Mouse (Mus musculus): ENCODE results near the gene Pdk1.

Gene Pdk1

GRCm38 (mm10) chr2:71872801-71873443, at the start of gene Pdk1:
Pdk1 (plus strand) TSS chr2:71873224.
- DNase-seq (ENCODE audit: low spot score) = peak; percentile 100

- no peak for DNase-seq (ENCODE audit: low spot score)
Observed at GRCm38 (mm10) chr2:71824146-71824545, 48.9 kb upstream of the Pdk1 start.

GRCm38 (mm10) chr2:71827711-71828110, 45.3 kb upstream of the Pdk1 start:
- no peak for DNase-seq (ENCODE audit: low spot score)

GRCm38 (mm10) chr2:71828928-71829327, 44.1 kb upstream of the Pdk1 start:
- DNase-seq (ENCODE audit: low spot score) = no peak

- DNase-seq (ENCODE audit: low spot score) = no peak
Observed at GRCm38 (mm10) chr2:71833626-71834025, 39.4 kb upstream of the Pdk1 start.

GRCm38 (mm10) chr2:71834371-71834770, 38.7 kb upstream of the Pdk1 start:
- no peak for DNase-seq (ENCODE audit: low spot score)

GRCm38 (mm10) chr2:71835556-71835955, 37.5 kb upstream of the Pdk1 start:
- no peak for DNase-seq (ENCODE audit: low spot score)

GRCm38 (mm10) chr2:71836232-71836631, 36.8 kb upstream of the Pdk1 start:
- no peak for DNase-seq (ENCODE audit: low spot score)

- DNase-seq (ENCODE audit: low spot score) = no peak
Observed at GRCm38 (mm10) chr2:71837261-71837660, 35.8 kb upstream of the Pdk1 start.

GRCm38 (mm10) chr2:71837791-71838190, 35.2 kb upstream of the Pdk1 start:
- peak; percentile 66 for DNase-seq (ENCODE audit: low spot score)

- DNase-seq (ENCODE audit: low spot score) = no peak
Observed at GRCm38 (mm10) chr2:71843316-71843715, 29.7 kb upstream of the Pdk1 start.

GRCm38 (mm10) chr2:71844906-71845305, 28.1 kb upstream of the Pdk1 start:
- DNase-seq (ENCODE audit: low spot score) = peak; percentile 18

- peak; percentile 53 for DNase-seq (ENCODE audit: low spot score)
Observed at GRCm38 (mm10) chr2:71852161-71852560, 20.9 kb upstream of the Pdk1 start.

GRCm38 (mm10) chr2:71855076-71855475, 17.9 kb upstream of the Pdk1 start:
- DNase-seq (ENCODE audit: low spot score) = no peak

GRCm38 (mm10) chr2:71863531-71864173, 9.4 kb upstream of the Pdk1 start:
- DNase-seq (ENCODE audit: low spot score) = no peak

- no peak for DNase-seq (ENCODE audit: low spot score)
Observed at GRCm38 (mm10) chr2:71865022-71865421, 8.0 kb upstream of the Pdk1 start.

- no peak for DNase-seq (ENCODE audit: low spot score)
Observed at GRCm38 (mm10) chr2:71865935-71866334, 7.1 kb upstream of the Pdk1 start.

- no peak for DNase-seq (ENCODE audit: low spot score)
Observed at GRCm38 (mm10) chr2:71866565-71866964, 6.5 kb upstream of the Pdk1 start.

- no peak for DNase-seq (ENCODE audit: low spot score)
Observed at GRCm38 (mm10) chr2:71867019-71867418, 6.0 kb upstream of the Pdk1 start.

GRCm38 (mm10) chr2:71867480-71867879, 5.5 kb upstream of the Pdk1 start:
- no peak for DNase-seq (ENCODE audit: low spot score)

- DNase-seq (ENCODE audit: low spot score) = no peak
Observed at GRCm38 (mm10) chr2:71868256-71868655, 4.8 kb upstream of the Pdk1 start.

GRCm38 (mm10) chr2:71872141-71872540, 883 bp upstream of the Pdk1 start:
- no peak for DNase-seq (ENCODE audit: low spot score)

- DNase-seq (ENCODE audit: low spot score) = peak; percentile 48
Observed at GRCm38 (mm10) chr2:71873474-71874322, 674 bp downstream of the Pdk1 start.
